Mouse (Mus musculus) megakaryocyte-erythroid progenitor cell, adult 5-6 weeks (primary cell): ENCODE results near the gene Inpp5e. TPM values are rescaled to one million over a fixed set of nuclear protein-coding genes. Genes with fewer than 3 reads are reported as not detected.
"Not testable (repeated sequence)": the region's sequence is repeated elsewhere in the genome, so short reads cannot be mapped to it uniquely, and the experiment has no call there.

Experiments used
- ATAC-seq: replicated peaks from 2 replicates; pipeline ENCODE4 v1.8.0; 2016; ENCODE audit warnings: mild to moderate bottlenecking, inconsistent platforms; ENCODE audit not compliant: severe bottlenecking, poor library complexity, low FRiP score, low TSS enrichment
- total RNA-seq, 2 experiments: library from RNA; stranded (forward) in 1 of 2; stranded (reverse) in 1 of 2; fragments of 200-1000, 215-1000 nt in 1 of 2; fragments of >200 nt in 1 of 2; fragmentation: Nextera tagmentation in 1 of 2; gene quantifications; 2 replicates each; pipeline ENCODE4 v1.2.3; 2014 to 2017

The Inpp5e gene
- total RNA-seq, 2 experiments from 2014 or later, result 9.2 to 20.3 TPM

- no peak for ATAC-seq
Measured at GRCm38 (mm10) chr2:26424541-26424940, 15.5 kb upstream of the Inpp5e start.

GRCm38 (mm10) chr2:26423086-26423485 lies 14.1 kb upstream of the Inpp5e start:
- no peak for ATAC-seq

- no peak for ATAC-seq
Measured at GRCm38 (mm10) chr2:26421969-26422368, 13.0 kb upstream of the Inpp5e start.

- no peak for ATAC-seq
Measured at GRCm38 (mm10) chr2:26418120-26418519, 9.1 kb upstream of the Inpp5e start.

- ATAC-seq, result no peak
Measured at GRCm38 (mm10) chr2:26417066-26417465, 8.1 kb upstream of the Inpp5e start.

GRCm38 (mm10) chr2:26410931-26411411 lies 2.0 kb upstream of the Inpp5e start:
- no peak for ATAC-seq

- no peak for ATAC-seq
Measured at GRCm38 (mm10) chr2:26410091-26410490, 1.1 kb upstream of the Inpp5e start.

GRCm38 (mm10) chr2:26409362-26409761 lies 359 bp upstream of the Inpp5e start:
- no peak for ATAC-seq

GRCm38 (mm10) chr2:26403306-26403705 lies 5.7 kb downstream of the Inpp5e start:
- ATAC-seq, result no peak

GRCm38 (mm10) chr2:26402265-26402664 lies 6.7 kb downstream of the Inpp5e start:
- no peak for ATAC-seq

- no peak for ATAC-seq
Measured at GRCm38 (mm10) chr2:26401023-26401422, 8.0 kb downstream of the Inpp5e start.

GRCm38 (mm10) chr2:26400296-26400695 lies 8.7 kb downstream of the Inpp5e start:
- no peak for ATAC-seq

GRCm38 (mm10) chr2:26399647-26400046 lies 9.4 kb downstream of the Inpp5e start:
- ATAC-seq, result no peak

GRCm38 (mm10) chr2:26398978-26399377 lies 10.0 kb downstream of the Inpp5e start:
- ATAC-seq, result no peak

- ATAC-seq, result no peak
Measured at GRCm38 (mm10) chr2:26391617-26392016, 17.4 kb downstream of the Inpp5e start.

- no peak for ATAC-seq
Measured at GRCm38 (mm10) chr2:26390954-26391353, 18.0 kb downstream of the Inpp5e start.

- ATAC-seq, result peak; percentile 76
Measured at GRCm38 (mm10) chr2:26389154-26389690, 19.8 kb downstream of the Inpp5e start, which contains the start of the genes Entr1 and Pmpca. Gene Entr1 (minus strand): TSS chr2:26389316. Gene Pmpca (plus strand): TSS chr2:26389339.

- peak; percentile 18; the same call in 1 of the 2 replicates for ATAC-seq
Measured at GRCm38 (mm10) chr2:26388682-26389153, 20.3 kb downstream of the Inpp5e start.

- no peak for ATAC-seq
Measured at GRCm38 (mm10) chr2:26387713-26388112, 21.3 kb downstream of the Inpp5e start.

- not testable (repeated sequence) for ATAC-seq
Measured at GRCm38 (mm10) chr2:26380871-26381270, 28.1 kb downstream of the Inpp5e start.

GRCm38 (mm10) chr2:26380131-26380771 lies 28.8 kb downstream of the Inpp5e start, which contains the start of gene Snapc4:
Gene Snapc4 (minus strand): TSS chr2:26380653.
- ATAC-seq, result peak; percentile 95
